Mouse (Mus musculus) intestine, embryonic 14.5 days (tissue): ENCODE measurements around the gene Myo9b. TPM values are rescaled to one million over a fixed set of nuclear protein-coding genes. Genes with fewer than 3 reads are reported as not detected.
"Not testable (repeated sequence)": the region's sequence is repeated elsewhere in the genome, so short reads cannot be mapped to it uniquely, and the experiment has no call there.

Source experiments
- ATAC-seq: fragments of 200-750 bp; cut with Nextera tagmentation; replicated peaks from 2 replicates; pipeline ENCODE4 v1.8.0; 2017; ENCODE audit warnings: low read depth, moderate number of reproducible peaks, moderate TSS enrichment, moderate library complexity; ENCODE audit not compliant: low FRiP score, low TSS enrichment
- DNase-seq: peaks from one replicate; pipeline ENCODE4 v3.0.0-alpha.2; 2018; ENCODE audit warnings: low spot score
- H3K27ac ChIP-seq: fragments of 300-500 bp; sonication (generic); 2 replicates; pipeline ENCODE4 v1.5.1; 2014; ENCODE audit warnings: low read depth, mild to moderate bottlenecking, control low read depth
- H3K27me3 ChIP-seq: fragments of 300-500 bp; sonication (generic); replicated peaks from 2 replicates; pipeline ENCODE4 v1.6.1; 2014; ENCODE audit warnings: low read length, control low read depth; ENCODE audit not compliant: control insufficient read depth, insufficient read depth
- H3K36me3 ChIP-seq: fragments of 300-500 bp; sonication (generic); 2 replicates; pipeline ENCODE4 v1.6.1; 2014; ENCODE audit warnings: low read length, control low read depth; ENCODE audit not compliant: control insufficient read depth, insufficient read depth
- H3K4me1 ChIP-seq: fragments of 300-500 bp; sonication (generic); replicated peaks from 2 replicates; pipeline ENCODE4 v1.6.1; 2014; ENCODE audit warnings: low read length, control low read depth, mixed read lengths; ENCODE audit not compliant: control insufficient read depth, insufficient read depth
- H3K4me2 ChIP-seq: fragments of 300-500 bp; sonication (generic); 2 replicates; pipeline ENCODE4 v1.6.1; 2014; ENCODE audit warnings: low read length
- H3K4me3 ChIP-seq: fragments of 300-500 bp; sonication (generic); 2 replicates; pipeline ENCODE4 v1.5.1; 2014; ENCODE audit warnings: low read depth, low read length, control low read depth, mixed read lengths
- H3K9ac ChIP-seq: fragments of 300-500 bp; sonication (generic); 2 replicates; pipeline ENCODE4 v1.6.1; 2014; ENCODE audit warnings: mild to moderate bottlenecking, low read length
- H3K9me3 ChIP-seq: fragments of 300-500 bp; sonication (generic); 2 replicates; pipeline ENCODE4 v1.6.1; 2016; ENCODE audit warnings: low read length, control low read depth; ENCODE audit not compliant: control insufficient read depth
- WGBS: fragments of 180-500 bp; shearing (Covaris S2); extraction: QIAGEN DNeasy Blood & Tissue Kit; methylation state at CpG from one replicate; pipeline ENCODE4 v1.1.7; 2014; 5-methylcytosine and 5-hydroxymethylcytosine counted together
- polyA plus RNA-seq: library from polyadenylated mRNA; unstranded; fragments of >200 nt; fragmentation: Nextera tagmentation; extraction: Ambion mirVana; gene quantifications from 2 replicates; pipeline ENCODE4 v1.2.1, GENCODE M21; 2014

Myo9b gene
- polyA plus RNA-seq, 1 experiment from 2014 or later: 21.6 TPM

- no peaks in the 10 kb centered on the region for H3K27me3 ChIP-seq
- no peaks in the 10 kb centered on the region for H3K9me3 ChIP-seq
- H3K27ac ChIP-seq: peak overlapping the region; percentile 47; the same call in 1 of the 2 replicates
- ATAC-seq (peak; percentile 1; the same call in 1 of the 2 replicates), DNase-seq (no peak)
- H3K4me2 ChIP-seq: peak overlapping the region; percentile 60
- 19% methylated on average over 5 of the region's 5 CpGs for WGBS
- H3K9ac ChIP-seq: peak overlapping the region; percentile 58
- peak overlapping the region; percentile 72 for H3K4me3 ChIP-seq
- peaks cover 14% of the 10 kb centered on the region for H3K4me1 ChIP-seq
- H3K36me3 ChIP-seq: peaks cover 3% of the 10 kb centered on the region; the same call in 1 of the 2 replicates
These were observed 884 bp upstream of the Myo9b start for GRCm38 (mm10) chr8:71271630-71272029.

- peak; percentile 81 for DNase-seq
- WGBS: under 1% methylated on average over 14 of the region's 14 CpGs
- ATAC-seq: peak; percentile 14
These were observed 617 bp downstream of the Myo9b start for GRCm38 (mm10) chr8:71273151-71273510.

GRCm38 (mm10) chr8:71274478-71274877 lies 2.0 kb downstream of the Myo9b start:
- peaks cover 14% of the 10 kb centered on the region for H3K4me1 ChIP-seq
- ATAC-seq (no peak), DNase-seq (no peak)
- peaks cover 3% of the 10 kb centered on the region; the same call in 1 of the 2 replicates for H3K36me3 ChIP-seq
- H3K27me3 ChIP-seq: no peaks in the 10 kb centered on the region
- no peak overlapping the region for H3K27ac ChIP-seq
- no peak overlapping the region for H3K9ac ChIP-seq
- no peak overlapping the region for H3K4me2 ChIP-seq
- H3K9me3 ChIP-seq: no peaks in the 10 kb centered on the region
- no peak overlapping the region for H3K4me3 ChIP-seq

More at GRCm38 (mm10) chr8:71273151-71273510, 617 bp downstream of the Myo9b start:
- Histone ChIP-seq H3K9ac (peak overlapping the region; percentile 66), H3K9me3 (no peaks in the 10 kb centered on the region), H3K27me3 (no peaks in the 10 kb centered on the region), H3K36me3 (peaks cover 3% of the 10 kb centered on the region; the same call in 1 of the 2 replicates), H3K4me1 (peaks cover 14% of the 10 kb centered on the region), H3K4me2 (peak overlapping the region; percentile 75), H3K27ac (peak overlapping the region; percentile 82), H3K4me3 (peak overlapping the region; percentile 72)

GRCm38 (mm10) chr8:71276166-71276565 lies 3.7 kb downstream of the Myo9b start:
- Histone ChIP-seq H3K4me3 (no peak overlapping the region), H3K27me3 (no peaks in the 10 kb centered on the region), H3K27ac (no peak overlapping the region), H3K4me2 (no peak overlapping the region), H3K36me3 (peaks cover 3% of the 10 kb centered on the region; the same call in 1 of the 2 replicates), H3K9me3 (no peaks in the 10 kb centered on the region), H3K9ac (no peak overlapping the region), H3K4me1 (peaks cover 14% of the 10 kb centered on the region)
- DNase-seq (no peak), ATAC-seq (no peak)
- WGBS: 86% methylated on average over 3 of the region's 3 CpGs

GRCm38 (mm10) chr8:71279409-71279808 lies 6.9 kb downstream of the Myo9b start:
- not testable (repeated sequence) for H3K4me2 ChIP-seq, H3K36me3 ChIP-seq, H3K9ac ChIP-seq, ATAC-seq, H3K4me3 ChIP-seq, H3K27ac ChIP-seq, H3K4me1 ChIP-seq, H3K27me3 ChIP-seq, H3K9me3 ChIP-seq, DNase-seq
- WGBS: 81% methylated on average over 1 of the region's 1 CpGs

- not testable (repeated sequence) for H3K4me3 ChIP-seq, H3K9me3 ChIP-seq, H3K36me3 ChIP-seq, H3K4me2 ChIP-seq, H3K27ac ChIP-seq, ATAC-seq, H3K27me3 ChIP-seq, DNase-seq, H3K4me1 ChIP-seq, H3K9ac ChIP-seq
- WGBS: 85% methylated on average over 1 of the region's 1 CpGs
These were observed 9.2 kb downstream of the Myo9b start for GRCm38 (mm10) chr8:71281731-71282130.

GRCm38 (mm10) chr8:71282621-71283020 lies 10.1 kb downstream of the Myo9b start:
- no peaks in the 10 kb centered on the region for H3K27me3 ChIP-seq
- no peaks in the 10 kb centered on the region for H3K36me3 ChIP-seq
- no peak overlapping the region for H3K4me2 ChIP-seq
- 56% methylated on average over 5 of the region's 5 CpGs for WGBS
- H3K4me1 ChIP-seq: no peaks in the 10 kb centered on the region
- no peak overlapping the region for H3K27ac ChIP-seq
- H3K9me3 ChIP-seq: no peaks in the 10 kb centered on the region
- DNase-seq: no peak
- H3K9ac ChIP-seq: no peak overlapping the region
- ATAC-seq: no peak
- no peak overlapping the region for H3K4me3 ChIP-seq

- DNase-seq, H3K27me3 ChIP-seq, H3K4me1 ChIP-seq, H3K27ac ChIP-seq, H3K4me3 ChIP-seq, H3K9ac ChIP-seq, ATAC-seq, H3K4me2 ChIP-seq, H3K9me3 ChIP-seq: not testable (repeated sequence)
- WGBS: 95% methylated on average over 2 of the region's 2 CpGs
- peaks cover 12% of the 10 kb centered on the region for H3K36me3 ChIP-seq
These were observed 13.7 kb downstream of the Myo9b start for GRCm38 (mm10) chr8:71286223-71286622.

GRCm38 (mm10) chr8:71288441-71288949 lies 16.0 kb downstream of the Myo9b start:
- Histone ChIP-seq H3K9ac (no peak overlapping the region), H3K27me3 (no peaks in the 10 kb centered on the region), H3K36me3 (peaks cover 14% of the 10 kb centered on the region), H3K9me3 (no peaks in the 10 kb centered on the region), H3K4me1 (no peaks in the 10 kb centered on the region), H3K4me3 (no peak overlapping the region), H3K4me2 (no peak overlapping the region), H3K27ac (no peak overlapping the region)
- WGBS: 59% methylated on average over 3 of the region's 3 CpGs
- DNase-seq: no peak
- ATAC-seq: no peak
